Mouse (Mus musculus) 3T3-L1 (cell line): Measurements from ENCODE around the gene Ano4.
A peak's percentile ranks its signal among the peaks of the same experiment; 100 is the strongest.

ENCODE experiments used
- DNase-seq: peaks from one replicate; pipeline ENCODE4 v3.0.0-alpha.2; 2015; ENCODE audit warnings: low read depth, low spot score

Ano4 gene

GRCm38 (mm10) chr10:89344491-89345195 is at the start of gene Ano4:
Ano4 (minus strand) TSS chr10:89344762.
- no peak for DNase-seq

- DNase-seq, result no peak
These were observed 48.1 kb upstream of the Ano4 start for GRCm38 (mm10) chr10:89392687-89393086.

GRCm38 (mm10) chr10:89391571-89392163 is 47.1 kb upstream of the Ano4 start:
- DNase-seq, result no peak

GRCm38 (mm10) chr10:89386461-89386860 is 41.9 kb upstream of the Ano4 start:
- no peak for DNase-seq

GRCm38 (mm10) chr10:89383462-89383861 is 38.9 kb upstream of the Ano4 start:
- peak; percentile 84 for DNase-seq

GRCm38 (mm10) chr10:89377750-89378149 is 33.2 kb upstream of the Ano4 start:
- DNase-seq, result no peak

- DNase-seq, result no peak
These were observed 25.5 kb upstream of the Ano4 start for GRCm38 (mm10) chr10:89370051-89370450.

GRCm38 (mm10) chr10:89358933-89359332 is 14.4 kb upstream of the Ano4 start:
- no peak for DNase-seq

- DNase-seq, result no peak
These were observed 10.1 kb upstream of the Ano4 start for GRCm38 (mm10) chr10:89354639-89355038.

- DNase-seq, result no peak
These were observed 6.9 kb upstream of the Ano4 start for GRCm38 (mm10) chr10:89351416-89351815.

GRCm38 (mm10) chr10:89345606-89346005 is 1.0 kb upstream of the Ano4 start:
- DNase-seq, result no peak

GRCm38 (mm10) chr10:89345196-89345533 is 603 bp upstream of the Ano4 start:
- no peak for DNase-seq

GRCm38 (mm10) chr10:89344132-89344490 is 451 bp downstream of the Ano4 start:
- DNase-seq, result no peak

GRCm38 (mm10) chr10:89343716-89344115 is 846 bp downstream of the Ano4 start:
- DNase-seq, result no peak

- DNase-seq, result no peak
These were observed 14.3 kb downstream of the Ano4 start for GRCm38 (mm10) chr10:89330261-89330660.

GRCm38 (mm10) chr10:89329806-89330205 is 14.8 kb downstream of the Ano4 start:
- no peak for DNase-seq

GRCm38 (mm10) chr10:89328876-89329275 is 15.7 kb downstream of the Ano4 start:
- no peak for DNase-seq

- peak; percentile 81 for DNase-seq
These were observed 17.5 kb downstream of the Ano4 start for GRCm38 (mm10) chr10:89327004-89327511.

- no peak for DNase-seq
These were observed 18.2 kb downstream of the Ano4 start for GRCm38 (mm10) chr10:89326383-89326782.

GRCm38 (mm10) chr10:89307566-89307965 is 37.0 kb downstream of the Ano4 start:
- DNase-seq, result peak; percentile 84

GRCm38 (mm10) chr10:89300346-89300745 is 44.2 kb downstream of the Ano4 start:
- peak; percentile 5 for DNase-seq

- DNase-seq, result no peak
These were observed 51.8 kb downstream of the Ano4 start for GRCm38 (mm10) chr10:89292784-89293183.

GRCm38 (mm10) chr10:89290698-89291097 is 53.9 kb downstream of the Ano4 start:
- no peak for DNase-seq
